Mouse (Mus musculus): ENCODE measurements around the gene Rbfox2.

DNA sequence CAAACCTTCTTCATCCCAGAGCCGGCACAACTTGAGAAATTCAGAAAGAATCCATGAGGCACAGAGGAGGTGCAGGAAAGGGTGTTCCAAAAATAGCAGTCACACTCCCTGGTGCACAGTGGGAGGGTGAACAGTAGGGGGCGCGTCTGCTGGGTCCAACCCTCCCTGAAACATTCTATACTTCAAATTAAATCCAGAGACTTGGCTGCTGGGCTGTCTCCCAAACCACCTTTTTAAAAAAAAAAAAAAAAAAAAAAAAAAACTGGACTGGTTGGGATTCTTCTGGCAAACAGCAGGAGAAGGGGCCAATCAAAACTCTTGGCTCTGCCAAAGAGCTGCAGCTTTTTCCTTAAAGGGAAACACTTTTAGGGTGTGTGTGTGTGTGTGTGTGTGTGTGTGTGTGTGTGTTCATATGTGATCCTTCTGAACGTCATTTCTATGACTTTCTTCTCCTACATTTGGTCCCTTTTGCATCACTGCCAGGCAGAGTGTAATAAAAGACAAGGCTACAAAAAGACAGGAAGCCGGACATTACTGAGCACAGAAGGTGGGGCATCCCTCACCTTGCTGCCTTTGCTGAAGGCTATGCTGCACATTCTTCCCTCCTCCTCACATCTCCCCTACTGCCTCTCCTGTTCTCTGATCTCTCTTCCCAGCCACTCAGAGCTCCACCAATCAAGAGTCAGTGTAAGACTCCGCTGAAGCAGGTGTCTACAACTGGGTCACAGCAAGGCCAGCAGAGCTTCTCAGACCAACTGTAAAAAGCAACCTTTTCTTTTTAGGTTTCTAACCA, 49.2 kb downstream of the Rbfox2 start:
- TF ChIP-seq CTCF (IDR thresholded peaks at IDR 0.05; ENCODE audit: low read depth, low read length) (peak; percentile 39; the same call in 1 of the 2 replicates), GATA1 (IDR thresholded peaks at IDR 0.05; ENCODE audit: borderline replicate concordance, low read length) (no peak), POLR2AphosphoS5 (IDR thresholded peaks at IDR 0.05; ENCODE audit: insufficient replicate concordance, low read depth, low read length) (no peak)

Measured in G1E (cell line).